Mouse (Mus musculus) ES-E14 (cell line): ENCODE data around the gene Lexm. TPM values are rescaled to one million over a fixed set of nuclear protein-coding genes. Genes with fewer than 3 reads are reported as not detected.

Source experiments
- DNase-seq: peaks from one replicate; pipeline ENCODE4 v3.0.0-alpha.2; 2013; ENCODE audit warnings: low read depth, low spot score
- H3K27ac ChIP-seq: 2 replicates; pipeline ENCODE4 v1.5.1; 2012; ENCODE audit warnings: low read depth, mild to moderate bottlenecking, low read length, moderate library complexity, mixed read lengths; ENCODE audit not compliant: poor library complexity, insufficient read depth, severe bottlenecking
- H3K36me3 ChIP-seq: 2 replicates; pipeline ENCODE4 v1.6.1; 2012; ENCODE audit warnings: mild to moderate bottlenecking, low read length, moderate library complexity, mixed read lengths; ENCODE audit not compliant: control insufficient read depth, poor library complexity, insufficient read depth, severe bottlenecking
- H3K4me1 ChIP-seq, 2 experiments: fragments of 150-350 bp in 1 of 2; sonication (generic) in 1 of 2; 2 replicates each; pipeline ENCODE4 v1.6.1; 2012; ENCODE audit warnings: low read length in 2 of 2, mild to moderate bottlenecking in 1 of 2, mixed read lengths in 1 of 2; ENCODE audit not compliant: control insufficient read depth in 2 of 2, insufficient read depth in 2 of 2, poor library complexity in 1 of 2
- H3K4me3 ChIP-seq, 2 experiments: fragments of 150-350 bp in 1 of 2; sonication (generic) in 1 of 2; 2 replicates each; pipeline ENCODE4 v1.5.1; 2012; ENCODE audit warnings: low read length in 2 of 2, low read depth in 1 of 2, mild to moderate bottlenecking in 1 of 2, mixed read lengths in 1 of 2; ENCODE audit not compliant: insufficient read depth in 1 of 2, poor library complexity in 1 of 2, severe bottlenecking in 1 of 2
- H3K9ac ChIP-seq: 2 replicates; pipeline ENCODE4 v1.6.1; 2012; ENCODE audit warnings: low read depth, mild to moderate bottlenecking, low read length, mixed read lengths; ENCODE audit not compliant: poor library complexity, insufficient read depth, severe bottlenecking
- H3K9me3 ChIP-seq: fragments of 150-350 bp; sonication (generic); 2 replicates; pipeline ENCODE4 v1.6.1; 2012; ENCODE audit warnings: low read depth, mild to moderate bottlenecking, low read length; ENCODE audit not compliant: control insufficient read depth, insufficient read depth
- CHD2 ChIP-seq: IDR thresholded peaks from 2 replicates; pipeline ENCODE4 v1.6.1; 2014; ENCODE audit warnings: mild to moderate bottlenecking, low read depth, low read length, inconsistent platforms
- HCFC1 ChIP-seq: IDR thresholded peaks from 2 replicates; pipeline ENCODE4 v1.6.1; 2012; ENCODE audit warnings: low read length, inconsistent platforms, borderline replicate concordance; ENCODE audit not compliant: insufficient read depth
- MAFK ChIP-seq: IDR thresholded peaks from 2 replicates; pipeline ENCODE4 v1.6.1; 2014; ENCODE audit warnings: mild to moderate bottlenecking, low read depth, low read length, inconsistent platforms; ENCODE audit not compliant: insufficient read depth
- ZC3H11A ChIP-seq: IDR thresholded peaks from 2 replicates; pipeline ENCODE4 v1.6.1; 2012; ENCODE audit warnings: low read depth, mild to moderate bottlenecking, inconsistent platforms, low read length, borderline replicate concordance
- ZNF384 ChIP-seq: IDR thresholded peaks from 2 replicates; pipeline ENCODE4 v1.6.1; 2012; ENCODE audit warnings: low read depth, low read length, inconsistent platforms
- in situ Hi-C, 2 experiments: fragments of 600-800 bp; cut with MboI; formaldehyde crosslinking; loops; one replicate each; pipeline ENCODE4 v1.15.1; 2025; ENCODE audit warnings: low sequenced_read_pairs in 2 of 2, inconsistent platforms in 1 of 2; ENCODE audit not compliant: unreplicated experiment in 2 of 2
- total RNA-seq: library from RNA; depleted of rRNA; stranded (reverse); fragments of 300-350 nt; gene quantifications from 2 replicates; pipeline ENCODE4 v1.2.3, GENCODE M21; 2012

The Lexm gene
- total RNA-seq, 1 experiment, result 2.1 TPM

- Histone ChIP-seq H3K27ac (no peak overlapping the region), H3K9me3 (no peaks in the 10 kb centered on the region), H3K9ac (no peak overlapping the region), H3K4me3 (no peak overlapping the region), H3K4me1 (peaks cover 2% of the 10 kb centered on the region in 2 experiments; a peak in 2 of 4 replicates), H3K36me3 (no peaks in the 10 kb centered on the region)
- no peak for TF ChIP-seq ZC3H11A
- in situ Hi-C loops, result no loop called here
- DNase-seq, result no peak
Measured at GRCm38 (mm10) chr4:106629374-106629773, 12.3 kb upstream of the Lexm start.

- H3K9ac ChIP-seq, result no peak overlapping the region
- peaks cover 2% of the 10 kb centered on the region in 2 experiments; a peak in 2 of 4 replicates for H3K4me1 ChIP-seq
- in situ Hi-C loops, result no loop called here
- H3K9me3 ChIP-seq, result no peaks in the 10 kb centered on the region
- no peak overlapping the region for H3K27ac ChIP-seq
- DNase-seq, result no peak
- no peak overlapping the region for H3K4me3 ChIP-seq
- H3K36me3 ChIP-seq, result no peaks in the 10 kb centered on the region
- TF ChIP-seq CHD2, result no peak
- TF ChIP-seq HCFC1, result no peak
- TF ChIP-seq ZNF384, result no peak
- no peak for TF ChIP-seq MAFK
- no peak for TF ChIP-seq ZC3H11A
Measured at GRCm38 (mm10) chr4:106628650-106629360, 11.8 kb upstream of the Lexm start.

DNA sequence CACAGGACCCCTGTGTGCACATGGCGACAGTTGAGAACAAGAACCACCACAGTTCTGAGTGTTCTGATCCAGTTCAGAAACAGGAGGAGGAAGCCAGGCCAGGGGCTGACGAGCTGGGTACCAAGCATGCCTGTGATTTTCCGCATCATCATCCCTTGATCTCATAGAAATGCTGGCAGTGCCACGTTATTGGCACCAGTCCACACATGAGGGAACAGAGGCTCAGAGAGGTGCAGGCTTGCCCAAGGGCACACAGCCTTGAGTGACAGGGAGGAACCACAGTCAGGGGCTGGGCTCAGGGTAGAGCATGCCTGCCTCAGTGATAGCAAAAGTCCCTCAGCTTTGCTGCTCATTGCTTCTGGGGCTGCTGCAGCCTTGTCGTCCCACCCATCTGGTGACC, 10.8 kb upstream of the Lexm start:
- Histone ChIP-seq H3K9ac (no peak overlapping the region), H3K4me3 (no peak overlapping the region), H3K9me3 (no peaks in the 10 kb centered on the region), H3K36me3 (no peaks in the 10 kb centered on the region), H3K27ac (no peak overlapping the region), H3K4me1 (peaks cover 2% of the 10 kb centered on the region in 2 experiments; a peak in 2 of 4 replicates)
- in situ Hi-C loops, result no loop called here
- DNase-seq, result no peak
- TF ChIP-seq HCFC1, result no peak
- TF ChIP-seq ZNF384, result no peak
- TF ChIP-seq ZC3H11A, result no peak
- no peak for TF ChIP-seq CHD2
- no peak for TF ChIP-seq MAFK

DNA sequence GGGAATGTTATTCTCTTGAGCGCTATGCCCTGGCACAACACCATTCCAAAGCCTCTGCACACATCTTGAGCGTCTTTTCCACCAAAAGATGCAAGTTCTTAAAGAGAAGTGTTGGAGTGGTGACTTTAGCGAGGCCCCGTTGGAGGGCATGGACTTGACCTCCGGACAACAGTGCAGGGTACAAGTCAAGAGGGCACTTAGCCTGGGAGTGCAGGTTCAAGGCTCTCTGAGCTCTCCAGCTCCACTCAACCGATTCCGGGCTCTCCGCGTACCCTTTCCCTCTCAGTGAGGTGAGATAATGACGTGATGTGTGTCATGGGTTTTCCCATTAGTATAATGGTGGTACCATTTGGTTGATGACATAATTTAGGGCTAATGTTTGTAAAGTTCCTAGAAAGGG, 7.2 kb upstream of the Lexm start:
- TF ChIP-seq ZNF384 (no peak), ZC3H11A (no peak), HCFC1 (no peak), CHD2 (no peak), MAFK (no peak)
- no peaks in the 10 kb centered on the region for H3K36me3 ChIP-seq
- H3K9ac ChIP-seq, result no peak overlapping the region
- DNase-seq, result no peak
- no peak overlapping the region for H3K4me3 ChIP-seq
- H3K27ac ChIP-seq, result no peak overlapping the region
- H3K9me3 ChIP-seq, result no peaks in the 10 kb centered on the region
- in situ Hi-C loops, result no loop called here
- H3K4me1 ChIP-seq, result peaks cover 2 to 8% of the 10 kb centered on the region in 2 experiments; a peak in 3 of 4 replicates
